Mouse (Mus musculus): ENCODE results near the gene Vmn1r174. TPM values are rescaled to one million over a fixed set of nuclear protein-coding genes. Genes with fewer than 3 reads are reported as not detected.
"Not testable (repeated sequence)": the region's sequence is repeated elsewhere in the genome, so short reads cannot be mapped to it uniquely, and the experiment has no call there.

The Vmn1r174 gene
- polyA plus RNA-seq (2015; fragmentation: Nextera tagmentation; extraction: Ambion mirVana) = not detected in 2 replicates

DNA sequence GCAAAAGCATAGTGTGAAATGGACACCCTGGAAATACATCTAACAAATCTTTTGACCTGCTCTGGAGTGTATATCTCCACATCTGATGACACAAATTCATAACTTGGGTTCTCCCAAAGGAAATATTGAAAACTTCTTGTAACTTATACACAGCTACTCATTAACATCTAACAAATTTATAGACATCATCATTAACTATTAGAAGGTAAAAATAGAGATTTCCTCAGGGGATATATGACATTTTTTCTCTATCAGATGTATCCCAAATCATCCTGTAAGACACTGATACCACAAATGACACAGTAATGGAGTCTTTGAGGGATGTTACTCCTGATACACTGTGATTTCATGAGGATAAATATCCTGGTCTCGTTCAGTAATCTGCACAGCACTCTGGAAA, at the start of gene Vmn1r174:
Gene Vmn1r174 (plus strand): TSS at position 301 of the 400 bp plus-strand sequence.
- not testable (repeated sequence) for H3K36me3 ChIP-seq (ENCODE audit: control insufficient read depth, insufficient read depth); H3K4me2 ChIP-seq (ENCODE audit: low read length); H3K27me3 ChIP-seq (replicated peaks; ENCODE audit: control insufficient read depth, insufficient read depth, low read length); H3K9me3 ChIP-seq (ENCODE audit: control insufficient read depth, low read length); H3K9ac ChIP-seq (replicated peaks; ENCODE audit: low read depth, low read length); H3K27ac ChIP-seq (ENCODE audit: low read length); H3K4me1 ChIP-seq (replicated peaks; ENCODE audit: control insufficient read depth, insufficient read depth, low read length); H3K4me3 ChIP-seq (replicated peaks; ENCODE audit: low read length); ATAC-seq
- WGBS = 53% methylated on average over 1 of the region's 1 CpGs

DNA sequence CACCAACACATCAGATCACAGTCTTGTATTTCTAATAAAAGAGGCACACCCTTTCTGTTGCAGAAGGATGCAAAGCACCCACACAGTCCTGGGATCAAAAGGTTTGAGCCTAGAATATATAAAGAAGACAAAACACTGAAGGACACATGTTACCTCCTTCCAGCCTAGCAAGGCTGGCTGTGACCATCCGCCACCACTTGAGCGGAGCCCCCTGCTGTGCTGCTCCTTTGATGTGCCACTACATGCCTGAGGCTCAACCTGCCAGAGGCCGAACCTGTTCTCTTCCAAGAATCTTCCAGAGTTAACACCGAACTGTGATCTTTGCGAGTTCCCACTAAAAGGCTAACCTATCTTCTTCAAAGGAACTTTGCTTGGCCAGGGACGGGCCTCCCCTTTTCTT, 32.5 kb downstream of the Vmn1r174 start:
- no peaks in the 10 kb centered on the region for H3K27me3 ChIP-seq (replicated peaks; ENCODE audit: control insufficient read depth, insufficient read depth, low read length)
- no peak overlapping the region for H3K4me2 ChIP-seq (ENCODE audit: low read length)
- H3K36me3 ChIP-seq (ENCODE audit: control insufficient read depth, insufficient read depth) = no peaks in the 10 kb centered on the region
- no peak overlapping the region for H3K9ac ChIP-seq (replicated peaks; ENCODE audit: low read depth, low read length)
- no peak overlapping the region for H3K4me3 ChIP-seq (replicated peaks; ENCODE audit: low read length)
- no peaks in the 10 kb centered on the region for H3K4me1 ChIP-seq (replicated peaks; ENCODE audit: control insufficient read depth, insufficient read depth, low read length)
- 81% methylated on average over 6 of the region's 6 CpGs for WGBS
- no peak for ATAC-seq
- peaks cover 15% of the 10 kb centered on the region for H3K9me3 ChIP-seq (ENCODE audit: control insufficient read depth, low read length)
- H3K27ac ChIP-seq (ENCODE audit: low read length) = no peak overlapping the region

DNA sequence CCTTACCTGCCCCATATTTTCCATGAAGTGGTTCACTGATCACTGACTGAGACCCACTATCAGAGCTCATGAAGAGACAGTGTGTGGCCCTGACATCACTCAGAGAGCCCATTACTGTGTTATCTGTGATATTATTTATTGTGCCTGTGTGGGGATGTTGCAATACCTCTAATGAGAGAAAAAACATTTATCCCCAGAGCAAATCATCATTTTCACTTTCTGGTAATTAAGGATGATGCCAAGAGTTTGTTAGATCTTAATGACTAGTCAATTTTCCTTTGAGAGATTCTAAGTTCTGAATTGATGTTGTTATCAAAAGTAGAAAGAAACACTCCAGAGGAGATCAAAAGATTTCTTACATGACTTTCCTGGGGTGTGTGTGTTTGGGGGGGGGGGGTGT, 58.5 kb downstream of the Vmn1r174 start, which contains the start of gene Vmn1r175:
Gene Vmn1r175 (minus strand): TSS at position 101 of the 400 bp plus-strand sequence.
- ATAC-seq; H3K27ac ChIP-seq (ENCODE audit: low read length); H3K9ac ChIP-seq (replicated peaks; ENCODE audit: low read depth, low read length); H3K4me3 ChIP-seq (replicated peaks; ENCODE audit: low read length); H3K4me1 ChIP-seq (replicated peaks; ENCODE audit: control insufficient read depth, insufficient read depth, low read length); H3K9me3 ChIP-seq (ENCODE audit: control insufficient read depth, low read length); H3K36me3 ChIP-seq (ENCODE audit: control insufficient read depth, insufficient read depth); H3K4me2 ChIP-seq (ENCODE audit: low read length); H3K27me3 ChIP-seq (replicated peaks; ENCODE audit: control insufficient read depth, insufficient read depth, low read length): not testable (repeated sequence)

Other genes starting within 250 kb of the Vmn1r174 start
- gene Vmn1r167, start 245.1 kb upstream of the Vmn1r174 start, polyA plus RNA-seq (2015; fragmentation: Nextera tagmentation; extraction: Ambion mirVana) = not detected in 2 replicates
- gene Vmn1r168, start 212.5 kb upstream of the Vmn1r174 start, polyA plus RNA-seq (2015; fragmentation: Nextera tagmentation; extraction: Ambion mirVana) = not detected in 2 replicates
- not detected in 2 replicates for gene Vmn1r169, start 176.7 kb upstream of the Vmn1r174 start, polyA plus RNA-seq (2015; fragmentation: Nextera tagmentation; extraction: Ambion mirVana)
- gene Vmn1r170, start 146.1 kb upstream of the Vmn1r174 start, polyA plus RNA-seq (2015; fragmentation: Nextera tagmentation; extraction: Ambion mirVana) = not detected in 2 replicates
- not detected in 2 replicates for gene Vmn1r171, start 121.5 kb upstream of the Vmn1r174 start, polyA plus RNA-seq (2015; fragmentation: Nextera tagmentation; extraction: Ambion mirVana)
- not detected in 2 replicates for gene Vmn1r172, start 94.0 kb upstream of the Vmn1r174 start, polyA plus RNA-seq (2015; fragmentation: Nextera tagmentation; extraction: Ambion mirVana)
- not detected in 2 replicates for gene Vmn1r173, start 51.6 kb upstream of the Vmn1r174 start, polyA plus RNA-seq (2015; fragmentation: Nextera tagmentation; extraction: Ambion mirVana)
- not detected in 2 replicates for gene Vmn1r175, start 58.4 kb downstream of the Vmn1r174 start, polyA plus RNA-seq (2015; fragmentation: Nextera tagmentation; extraction: Ambion mirVana)
- not detected in 2 replicates for gene Vmn1r176, start 85.1 kb downstream of the Vmn1r174 start, polyA plus RNA-seq (2015; fragmentation: Nextera tagmentation; extraction: Ambion mirVana)
- not detected in 2 replicates for gene Vmn1r177, start 114.2 kb downstream of the Vmn1r174 start, polyA plus RNA-seq (2015; fragmentation: Nextera tagmentation; extraction: Ambion mirVana)
- not detected in 2 replicates for gene Vmn1r178, start 139.7 kb downstream of the Vmn1r174 start, polyA plus RNA-seq (2015; fragmentation: Nextera tagmentation; extraction: Ambion mirVana)
- not detected in 2 replicates for gene Vmn1r179, start 174.7 kb downstream of the Vmn1r174 start, polyA plus RNA-seq (2015; fragmentation: Nextera tagmentation; extraction: Ambion mirVana)
- gene Vmn1r180, start 198.4 kb downstream of the Vmn1r174 start, polyA plus RNA-seq (2015; fragmentation: Nextera tagmentation; extraction: Ambion mirVana) = not detected in 2 replicates
- gene Vmn1r181, start 222.3 kb downstream of the Vmn1r174 start, polyA plus RNA-seq (2015; fragmentation: Nextera tagmentation; extraction: Ambion mirVana) = not detected in 2 replicates
- gene V1rd19, start 249.4 kb downstream of the Vmn1r174 start, polyA plus RNA-seq (2015; fragmentation: Nextera tagmentation; extraction: Ambion mirVana) = not detected in 2 replicates

All from forebrain, embryonic 16.5 days (tissue).